Mouse (Mus musculus) cerebellum, postnatal 10 days (tissue): ENCODE results near the gene G6pc2.

Source experiments
- DNase-seq, 2 experiments: peaks; one replicate each; pipeline ENCODE4 v3.0.0; 2021; ENCODE audit warnings: mixed read lengths in 2 of 2

The G6pc2 gene

DNA sequence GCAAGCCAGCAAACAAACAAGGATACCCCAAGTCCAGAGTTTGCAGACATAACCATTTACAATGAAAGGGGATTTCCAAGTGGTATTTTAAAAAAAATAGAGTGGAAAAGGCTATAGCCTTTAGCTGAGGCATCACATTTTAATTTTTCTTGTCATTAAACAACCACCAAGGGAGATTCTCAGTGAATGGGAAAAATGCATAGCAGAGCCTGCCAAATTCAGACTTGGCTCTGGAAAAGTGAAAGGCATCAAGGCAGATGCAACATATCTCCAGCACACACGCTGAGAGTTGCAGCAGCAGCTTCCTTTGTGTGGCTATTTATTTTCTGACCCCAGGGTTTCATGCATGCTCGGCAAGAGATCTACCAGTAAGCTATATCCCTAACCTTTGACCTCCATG is 34.1 kb downstream of the G6pc2 start:
- DNase-seq = peak; percentile 40 to 59

DNA sequence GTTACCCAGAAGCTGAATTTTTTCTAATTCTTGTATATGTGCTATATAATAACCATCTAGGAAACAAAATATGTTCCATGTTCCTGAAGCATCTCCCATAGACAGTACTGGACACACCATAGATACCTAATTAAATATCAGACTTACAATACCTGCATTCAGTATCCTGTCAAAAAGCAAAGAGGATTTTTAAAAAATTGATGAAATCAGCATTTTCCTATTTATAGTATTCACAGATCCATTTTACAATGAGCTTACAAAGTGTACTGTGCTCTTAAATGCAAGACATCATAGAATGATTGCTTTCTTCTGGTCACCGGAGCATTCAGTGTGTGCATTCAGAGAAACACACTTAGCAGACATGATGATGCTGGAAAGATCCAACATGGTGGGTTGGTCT is 36.2 kb downstream of the G6pc2 start:
- no peak for DNase-seq

DNA sequence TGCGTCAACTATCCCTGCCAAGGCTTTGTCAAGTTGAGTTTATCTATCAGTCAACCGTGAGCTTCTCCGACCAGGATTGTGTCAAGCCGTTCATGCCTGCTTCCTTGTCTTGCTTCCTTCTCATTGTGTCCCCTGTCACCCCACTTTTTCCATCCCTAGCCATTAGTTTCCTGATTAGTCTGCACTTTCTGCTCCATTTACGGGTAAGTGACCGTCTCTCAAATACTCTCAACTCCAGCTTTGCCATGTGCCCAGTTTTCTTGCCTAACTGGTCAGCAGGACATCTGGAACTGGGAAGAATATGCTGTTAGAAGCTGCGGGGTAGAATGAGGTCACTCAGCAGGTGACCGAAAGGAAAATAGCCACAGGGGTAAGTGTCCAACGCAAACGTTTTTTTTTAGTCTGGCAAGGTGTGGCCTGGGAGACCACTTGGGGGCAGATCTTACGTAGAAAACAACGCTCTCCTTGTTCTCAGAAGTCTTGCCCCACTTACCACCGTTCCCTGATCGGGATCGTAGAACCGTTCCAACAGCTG is 37.4 kb downstream of the G6pc2 start:
- peak; percentile 38 to 52 for DNase-seq

GRCm38 (mm10) chr2:69264069-69264618 is 53.3 kb downstream of the G6pc2 start:
- no peak for DNase-seq

DNA sequence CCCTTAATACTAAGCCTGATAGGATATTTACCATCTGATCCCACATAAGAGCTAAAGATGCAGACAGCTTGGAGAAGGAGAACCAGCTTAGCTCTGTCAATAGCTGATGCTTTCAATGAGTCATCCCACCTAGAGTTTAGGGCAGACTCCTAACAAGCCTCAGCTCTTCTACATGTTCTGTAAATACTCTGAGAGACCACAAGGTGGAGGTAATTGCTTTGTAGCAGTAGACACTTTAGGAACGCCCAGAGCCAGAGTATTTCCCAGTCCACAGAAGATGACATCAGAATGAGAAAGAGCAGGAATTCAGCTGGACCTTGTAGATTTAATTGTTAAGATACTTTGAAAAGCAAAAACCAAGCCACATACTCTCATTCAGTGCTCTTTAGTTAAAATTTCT is 65.0 kb downstream of the G6pc2 start:
- peak; percentile 3 to 19 for DNase-seq
